Mouse (Mus musculus): ENCODE data around the gene Kirrel.

The Kirrel gene

DNA sequence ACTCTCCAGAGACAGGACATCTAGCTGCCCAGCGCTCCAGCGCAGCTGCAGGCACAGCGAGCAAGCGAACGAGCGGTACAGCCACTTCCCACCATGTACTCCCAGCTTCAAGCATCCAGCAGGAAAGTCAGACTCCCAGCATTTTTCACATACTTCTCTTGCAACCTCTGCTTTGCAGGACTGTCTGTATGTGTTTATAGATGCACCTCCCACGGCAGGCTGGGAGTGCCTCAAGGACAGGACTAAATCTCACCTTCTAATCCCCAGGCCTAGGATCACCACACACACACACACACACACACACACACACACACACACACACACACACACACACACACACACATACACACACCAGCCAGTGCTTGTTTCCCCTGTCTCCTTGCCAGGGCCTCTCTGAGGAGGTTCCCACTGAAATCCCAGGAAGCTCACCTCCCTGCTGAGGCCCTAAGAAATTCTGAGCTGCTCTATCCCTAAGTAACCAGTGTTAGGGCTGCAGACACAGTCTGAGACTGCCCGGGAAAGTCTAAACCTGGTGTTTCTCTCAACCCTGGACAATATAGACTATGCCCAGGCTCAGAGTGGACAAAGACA lies 9.2 kb downstream of the Kirrel start:
- DNase-seq: no peak

DNA sequence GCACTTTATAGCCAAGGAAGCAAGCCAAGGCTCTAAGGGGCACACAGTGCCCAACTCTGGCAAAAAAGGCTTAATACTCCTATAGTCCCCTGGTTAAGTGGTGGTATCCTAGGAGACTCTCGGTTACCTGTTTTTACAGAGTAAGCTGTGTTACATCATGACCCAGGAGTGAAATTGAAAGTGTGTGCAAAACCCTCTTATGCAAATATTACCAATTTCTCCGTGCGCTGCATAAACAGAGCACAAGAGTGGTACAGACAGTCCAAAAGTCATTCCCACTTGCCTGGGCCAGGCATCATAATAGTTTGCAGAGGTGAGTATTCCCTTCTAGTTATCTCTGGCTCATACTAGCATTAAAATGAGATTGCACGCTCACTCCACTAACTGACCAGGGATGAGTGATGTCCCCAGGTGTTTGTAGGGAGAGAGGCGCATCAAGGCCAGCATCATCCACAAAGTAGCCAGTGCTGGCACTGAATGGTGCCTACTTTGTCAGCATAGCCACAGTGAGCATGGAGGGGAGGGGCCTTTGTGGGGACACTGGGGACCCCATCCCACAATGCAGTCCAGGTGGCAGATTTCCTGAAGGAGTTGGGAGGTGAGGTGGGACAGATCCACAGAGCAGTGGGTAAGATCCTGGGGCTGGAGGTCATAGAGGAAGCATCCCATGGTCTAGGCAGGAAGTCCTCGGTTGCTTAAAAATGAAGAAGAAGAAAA lies 10.3 kb downstream of the Kirrel start:
- no peak for DNase-seq

DNA sequence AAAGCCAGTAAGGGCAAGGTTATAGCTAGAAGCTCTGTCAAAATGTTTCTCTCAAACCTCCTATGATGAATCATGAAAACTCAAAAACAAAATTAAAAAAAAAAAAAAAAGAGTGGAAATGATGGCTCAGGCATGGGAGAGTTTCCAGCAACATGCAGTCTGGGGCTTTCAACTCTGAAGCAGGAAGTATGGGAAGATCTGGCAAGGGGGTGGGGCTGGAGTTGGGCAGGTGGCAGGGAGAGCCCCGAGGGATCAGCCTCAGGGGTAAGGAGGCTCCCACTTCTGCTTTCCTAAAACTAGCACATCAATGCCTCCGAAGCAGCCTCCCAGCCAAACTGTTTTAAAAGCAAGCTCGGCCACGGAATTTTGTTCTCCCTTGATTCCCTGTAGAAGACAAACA lies 11.4 kb downstream of the Kirrel start:
- no peak for DNase-seq

DNA sequence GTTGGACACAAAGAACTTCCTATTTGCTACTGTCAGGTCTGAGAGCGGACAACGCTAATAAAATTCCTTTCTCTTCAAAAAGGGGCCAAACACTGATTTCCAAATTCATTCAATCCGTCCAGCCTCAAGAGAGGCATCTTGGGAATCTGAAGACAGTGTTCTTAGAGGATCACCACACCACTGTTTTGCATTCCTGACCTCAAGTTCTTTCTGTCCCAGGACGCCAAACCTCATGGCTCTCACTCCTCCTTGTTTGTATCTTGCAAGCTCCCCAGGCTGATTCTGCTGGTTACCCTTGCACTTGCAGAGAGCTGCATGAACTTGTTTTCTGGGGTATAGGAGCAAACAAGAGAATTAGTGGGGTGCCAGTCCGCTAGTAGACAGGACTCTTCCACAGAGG lies 12.2 kb downstream of the Kirrel start:
- no peak for DNase-seq

DNA sequence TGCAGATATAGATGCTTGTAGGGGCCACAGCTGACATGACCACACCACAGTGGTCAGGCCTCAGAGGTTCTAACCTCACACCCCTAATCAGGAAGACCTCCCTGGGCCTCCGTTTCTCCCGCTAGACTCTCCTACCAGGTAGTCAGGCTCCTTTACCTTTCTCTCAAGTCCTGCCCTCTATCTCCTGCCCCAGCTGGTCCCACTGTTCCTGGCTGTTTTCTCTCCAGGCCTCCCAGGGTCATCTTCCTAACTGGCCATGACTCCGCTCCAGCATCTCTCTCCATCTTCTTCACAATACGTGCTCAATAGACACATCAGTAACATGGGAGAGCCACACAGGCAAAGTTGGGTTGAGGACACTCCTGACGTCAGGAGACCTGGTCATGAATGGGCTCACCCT lies 12.9 kb downstream of the Kirrel start:
- DNase-seq: no peak

- no peak for DNase-seq
These were observed 13.6 kb downstream of the Kirrel start for GRCm38 (mm10) chr3:87160819-87161509.

- no peak for DNase-seq
These were observed 15.4 kb downstream of the Kirrel start for GRCm38 (mm10) chr3:87159190-87159589.

GRCm38 (mm10) chr3:87157767-87158291 lies 16.7 kb downstream of the Kirrel start:
- DNase-seq: no peak

- no peak for DNase-seq
These were observed 17.2 kb downstream of the Kirrel start for GRCm38 (mm10) chr3:87157297-87157696.

GRCm38 (mm10) chr3:87154398-87155287 lies 19.9 kb downstream of the Kirrel start:
- no peak for DNase-seq

DNA sequence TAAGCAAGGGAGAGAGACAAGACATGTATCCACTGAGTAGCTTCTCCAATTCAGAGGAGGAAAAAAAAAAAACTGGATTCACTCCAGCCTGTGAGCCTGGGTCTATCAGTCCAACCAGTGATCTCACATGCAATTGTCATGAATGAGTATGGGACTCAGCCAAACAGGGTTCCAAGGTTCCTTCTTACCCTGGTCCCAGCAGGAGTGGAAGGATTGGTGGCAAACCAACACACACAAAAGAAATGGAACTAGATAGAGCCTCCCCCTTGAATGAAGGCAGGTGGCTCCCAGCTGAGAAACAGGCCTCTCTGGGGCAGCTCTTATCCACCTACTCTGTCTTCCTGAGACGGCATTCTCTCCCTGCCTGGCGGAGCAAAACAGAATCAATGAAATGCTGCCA lies 21.5 kb downstream of the Kirrel start:
- no peak for DNase-seq

GRCm38 (mm10) chr3:87152111-87152738 lies 22.3 kb downstream of the Kirrel start:
- DNase-seq: no peak

DNA sequence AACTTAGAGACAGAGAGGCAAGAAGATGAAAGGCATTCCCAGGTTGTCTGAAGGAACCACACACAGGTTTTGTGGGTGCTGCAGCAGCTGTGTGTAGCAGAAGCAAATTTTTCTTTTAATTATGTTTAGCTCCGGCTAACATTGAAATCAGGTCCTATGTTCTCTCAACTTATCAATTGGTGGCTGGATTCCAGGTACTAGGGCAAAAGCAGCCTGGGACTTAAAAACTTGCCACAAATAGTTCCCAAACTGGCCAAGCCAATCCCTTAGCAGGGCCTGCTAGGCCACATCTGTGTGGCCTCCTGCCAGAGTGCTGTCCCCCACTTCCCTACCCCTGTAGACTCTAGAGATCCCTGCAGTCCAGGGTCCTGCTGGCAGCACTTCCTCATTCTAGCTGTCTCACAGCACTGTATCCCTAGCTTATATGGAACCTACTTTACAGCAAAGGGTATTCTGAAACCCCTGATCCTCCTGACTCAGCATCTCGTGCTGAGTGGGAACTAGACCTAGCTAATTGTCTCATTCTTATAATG lies 23.2 kb downstream of the Kirrel start:
- DNase-seq: no peak

DNA sequence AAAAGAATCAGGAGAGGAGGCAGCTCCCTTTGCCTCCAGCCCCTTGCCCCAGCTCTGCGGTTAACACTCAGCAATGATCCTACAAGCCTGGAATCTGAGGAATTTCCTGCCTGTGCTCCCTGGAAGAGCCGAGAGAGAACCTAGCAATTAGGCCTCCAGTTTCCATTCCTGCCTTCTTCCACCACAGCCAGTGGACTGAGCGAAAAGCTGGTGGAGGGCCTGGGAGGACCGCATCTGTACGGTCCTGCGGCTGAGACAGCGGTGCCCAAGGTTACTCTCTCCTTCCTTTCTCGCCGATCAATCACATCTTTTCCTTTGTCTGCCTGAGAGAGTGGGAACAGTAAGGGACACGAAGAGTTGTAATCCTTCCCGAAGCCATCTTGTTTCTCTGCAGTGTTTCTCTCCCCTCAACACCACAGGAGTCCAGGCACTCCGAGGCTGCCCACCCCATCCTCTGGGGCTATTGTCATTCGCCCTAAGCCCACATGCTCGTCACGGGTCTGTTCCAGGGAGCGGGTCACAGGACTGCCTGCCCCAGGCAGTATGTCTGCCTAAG lies 23.8 kb downstream of the Kirrel start:
- no peak for DNase-seq

DNA sequence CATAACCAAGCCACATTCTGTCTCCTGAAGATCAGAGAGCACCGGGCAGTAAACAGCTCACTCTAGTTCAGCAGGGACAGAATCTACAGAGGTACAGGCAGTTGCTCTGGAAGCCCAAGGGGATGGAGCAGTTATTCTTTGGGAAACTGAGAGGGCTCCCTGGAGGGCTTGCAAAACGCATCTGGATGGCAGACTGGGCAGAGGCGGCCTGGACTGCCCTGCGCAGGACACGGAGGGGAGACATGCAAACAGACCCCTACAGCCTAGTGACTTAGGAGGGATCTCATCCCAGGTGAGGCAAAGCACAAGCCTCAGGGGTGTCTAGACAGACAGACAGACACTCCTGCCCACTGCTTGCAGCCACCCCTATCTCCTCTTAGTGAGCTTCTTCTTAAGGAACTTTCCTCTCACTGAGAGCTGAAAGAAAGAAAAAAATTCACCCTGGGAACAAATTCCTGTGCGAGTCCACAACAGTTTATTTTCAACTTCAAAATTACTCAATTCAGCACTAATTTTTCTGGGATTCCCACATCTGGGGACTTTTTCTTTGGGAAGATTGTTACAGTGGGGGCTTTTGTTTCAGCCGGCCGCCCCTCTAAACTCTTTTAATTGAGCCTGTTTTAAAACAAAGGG lies 24.4 kb downstream of the Kirrel start:
- no peak for DNase-seq

GRCm38 (mm10) chr3:87149425-87149824 lies 25.1 kb downstream of the Kirrel start:
- DNase-seq: no peak

GRCm38 (mm10) chr3:87144476-87145240 lies 29.9 kb downstream of the Kirrel start:
- DNase-seq: no peak

GRCm38 (mm10) chr3:87140284-87140683 lies 34.3 kb downstream of the Kirrel start:
- no peak for DNase-seq

GRCm38 (mm10) chr3:87136782-87137181 lies 37.8 kb downstream of the Kirrel start:
- no peak for DNase-seq

DNA sequence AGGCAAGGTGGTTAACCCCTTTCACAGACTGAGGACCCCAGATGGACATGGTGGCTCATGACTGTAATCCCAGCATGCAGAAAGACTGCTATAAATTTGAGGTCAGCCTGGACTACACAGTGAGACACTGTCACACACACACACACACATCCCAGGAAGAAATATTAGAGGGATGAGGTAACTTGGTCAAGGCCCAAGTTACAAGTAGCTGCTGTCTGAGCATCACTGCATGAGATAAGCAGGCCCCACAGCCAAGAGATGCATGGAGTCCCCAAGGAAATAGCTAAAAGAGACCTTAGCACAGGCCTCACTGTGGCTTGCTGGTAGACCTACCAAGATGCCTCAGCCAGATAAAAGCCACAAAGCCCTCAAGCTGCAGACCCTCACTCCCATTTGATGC lies 39.6 kb downstream of the Kirrel start:
- no peak for DNase-seq
